Mouse (Mus musculus): ENCODE results near the gene Fgf11. TPM values are rescaled to one million over a fixed set of nuclear protein-coding genes. Genes with fewer than 3 reads are reported as not detected.

The Fgf11 gene
- polyA plus RNA-seq, 1 experiment from 2014 or later = 2.5 TPM

GRCm38 (mm10) chr11:69837952-69838713 is 36.5 kb upstream of the Fgf11 start, which contains the start of gene Tmem256:
Tmem256 (plus strand) TSS chr11:69838514.
- peak within 1 kb of the TSS; percentile 85 for H3K27ac ChIP-seq (ENCODE audit: low read depth, low read length)
- peaks cover 40% of the 10 kb centered on the region for H3K27me3 ChIP-seq (ENCODE audit: control insufficient read depth, insufficient read depth, low read length)
- H3K9me3 ChIP-seq (replicated peaks; ENCODE audit: control insufficient read depth, low read length) = no peaks in the 10 kb centered on the region
- peak; percentile 88 for ATAC-seq (replicated peaks; ENCODE audit: insufficient number of reproducible peaks, low FRiP score, low TSS enrichment)
- H3K36me3 ChIP-seq (ENCODE audit: control insufficient read depth, insufficient read depth, low read length) = no peaks in the 10 kb centered on the region
- H3K4me3 ChIP-seq (ENCODE audit: low read depth, low read length) = peak within 1 kb of the TSS; percentile 70
- peaks cover 33% of the 10 kb centered on the region for H3K4me1 ChIP-seq (ENCODE audit: control insufficient read depth, insufficient read depth, low read length)
- under 1% methylated on average over 34 of the region's 34 CpGs for WGBS (ENCODE audit: insufficient replicate concordance)
- H3K4me2 ChIP-seq = peak within 1 kb of the TSS; percentile 91
- H3K9ac ChIP-seq (ENCODE audit: low read depth, low read length) = peak within 1 kb of the TSS; percentile 85

GRCm38 (mm10) chr11:69837604-69837951 is 35.9 kb upstream of the Fgf11 start, which contains the start of gene Nlgn2:
Nlgn2 (minus strand) TSS chr11:69837784.
- H3K36me3 ChIP-seq (ENCODE audit: control insufficient read depth, insufficient read depth, low read length) = no peaks in the 10 kb centered on the region
- H3K27me3 ChIP-seq (ENCODE audit: control insufficient read depth, insufficient read depth, low read length) = peaks cover 45% of the 10 kb centered on the region
- peak within 1 kb of the TSS; percentile 70 for H3K4me3 ChIP-seq (ENCODE audit: low read depth, low read length)
- 0% methylated on average over 26 of the region's 32 CpGs for WGBS (ENCODE audit: insufficient replicate concordance)
- H3K4me2 ChIP-seq = peak within 1 kb of the TSS; percentile 91
- no peaks in the 10 kb centered on the region for H3K9me3 ChIP-seq (replicated peaks; ENCODE audit: control insufficient read depth, low read length)
- peaks cover 33% of the 10 kb centered on the region for H3K4me1 ChIP-seq (ENCODE audit: control insufficient read depth, insufficient read depth, low read length)
- ATAC-seq (replicated peaks; ENCODE audit: insufficient number of reproducible peaks, low FRiP score, low TSS enrichment) = peak; percentile 65
- peak within 1 kb of the TSS; percentile 85 for H3K27ac ChIP-seq (ENCODE audit: low read depth, low read length)
- H3K9ac ChIP-seq (ENCODE audit: low read depth, low read length) = peak within 1 kb of the TSS; percentile 85

- H3K36me3 ChIP-seq (ENCODE audit: control insufficient read depth, insufficient read depth, low read length) = no peaks in the 10 kb centered on the region
Measured at GRCm38 (mm10) chr11:69836703-69837576, 35.3 kb upstream of the Fgf11 start.

GRCm38 (mm10) chr11:69835966-69836335 is 34.3 kb upstream of the Fgf11 start:
- Histone ChIP-seq H3K27me3 (ENCODE audit: control insufficient read depth, insufficient read depth, low read length) (peaks cover 47% of the 10 kb centered on the region), H3K27ac (ENCODE audit: low read depth, low read length) (no peak overlapping the region), H3K4me3 (ENCODE audit: low read depth, low read length) (peak overlapping the region; percentile 70; the same call in 1 of the 2 replicates), H3K9me3 (replicated peaks; ENCODE audit: control insufficient read depth, low read length) (no peaks in the 10 kb centered on the region), H3K4me2 (peak overlapping the region; percentile 91), H3K9ac (ENCODE audit: low read depth, low read length) (no peak overlapping the region), H3K4me1 (ENCODE audit: control insufficient read depth, insufficient read depth, low read length) (peaks cover 33% of the 10 kb centered on the region), H3K36me3 (ENCODE audit: control insufficient read depth, insufficient read depth, low read length) (no peaks in the 10 kb centered on the region)
- ATAC-seq (replicated peaks; ENCODE audit: insufficient number of reproducible peaks, low FRiP score, low TSS enrichment) = no peak
- WGBS (ENCODE audit: insufficient replicate concordance) = 8% methylated on average over 4 of the region's 4 CpGs

More at GRCm38 (mm10) chr11:69836703-69837576, 35.3 kb upstream of the Fgf11 start:
- no peak for ATAC-seq (replicated peaks; ENCODE audit: insufficient number of reproducible peaks, low FRiP score, low TSS enrichment)
- H3K4me1 ChIP-seq (ENCODE audit: control insufficient read depth, insufficient read depth, low read length) = peaks cover 33% of the 10 kb centered on the region
- peaks cover 47% of the 10 kb centered on the region for H3K27me3 ChIP-seq (ENCODE audit: control insufficient read depth, insufficient read depth, low read length)
- 0 out of 2 replicates have a peak overlapping the region, but pooled peaks have one; percentile 50 for H3K27ac ChIP-seq (ENCODE audit: low read depth, low read length)
- WGBS (ENCODE audit: insufficient replicate concordance) = 1% methylated on average over 51 of the region's 52 CpGs
- H3K4me2 ChIP-seq = peak overlapping the region; percentile 91
- H3K4me3 ChIP-seq (ENCODE audit: low read depth, low read length) = peak overlapping the region; percentile 70
- no peaks in the 10 kb centered on the region for H3K9me3 ChIP-seq (replicated peaks; ENCODE audit: control insufficient read depth, low read length)
- peak overlapping the region; percentile 78 for H3K9ac ChIP-seq (ENCODE audit: low read depth, low read length)

- no peak for ATAC-seq (replicated peaks; ENCODE audit: insufficient number of reproducible peaks, low FRiP score, low TSS enrichment)
- Histone ChIP-seq H3K9me3 (replicated peaks; ENCODE audit: control insufficient read depth, low read length) (no peaks in the 10 kb centered on the region), H3K27ac (ENCODE audit: low read depth, low read length) (no peak overlapping the region), H3K27me3 (ENCODE audit: control insufficient read depth, insufficient read depth, low read length) (peaks cover 47% of the 10 kb centered on the region), H3K9ac (ENCODE audit: low read depth, low read length) (no peak overlapping the region), H3K36me3 (ENCODE audit: control insufficient read depth, insufficient read depth, low read length) (no peaks in the 10 kb centered on the region), H3K4me3 (ENCODE audit: low read depth, low read length) (0 out of 2 replicates have a peak overlapping the region, but pooled peaks have one; percentile 70), H3K4me2 (peak overlapping the region; percentile 89; the same call in 1 of the 2 replicates), H3K4me1 (ENCODE audit: control insufficient read depth, insufficient read depth, low read length) (peaks cover 33% of the 10 kb centered on the region)
- 7% methylated on average over 9 of the region's 9 CpGs for WGBS (ENCODE audit: insufficient replicate concordance)
Measured at GRCm38 (mm10) chr11:69835326-69835965, 33.8 kb upstream of the Fgf11 start.

- ATAC-seq (replicated peaks; ENCODE audit: insufficient number of reproducible peaks, low FRiP score, low TSS enrichment) = no peak
- 6% methylated on average over 43 of the region's 48 CpGs for WGBS (ENCODE audit: insufficient replicate concordance)
- H3K4me2 ChIP-seq = peak overlapping the region; percentile 89
- H3K9ac ChIP-seq (ENCODE audit: low read depth, low read length) = peak overlapping the region; percentile 77
- H3K4me3 ChIP-seq (ENCODE audit: low read depth, low read length) = peak overlapping the region; percentile 48
- no peaks in the 10 kb centered on the region for H3K9me3 ChIP-seq (replicated peaks; ENCODE audit: control insufficient read depth, low read length)
- H3K27ac ChIP-seq (ENCODE audit: low read depth, low read length) = no peak overlapping the region
- peaks cover 47% of the 10 kb centered on the region for H3K27me3 ChIP-seq (ENCODE audit: control insufficient read depth, insufficient read depth, low read length)
- no peaks in the 10 kb centered on the region for H3K36me3 ChIP-seq (ENCODE audit: control insufficient read depth, insufficient read depth, low read length)
- peaks cover 27% of the 10 kb centered on the region for H3K4me1 ChIP-seq (ENCODE audit: control insufficient read depth, insufficient read depth, low read length)
Measured at GRCm38 (mm10) chr11:69834001-69834549, 32.4 kb upstream of the Fgf11 start.

GRCm38 (mm10) chr11:69833554-69833953 is 31.9 kb upstream of the Fgf11 start:
- Histone ChIP-seq H3K4me3 (ENCODE audit: low read depth, low read length) (peak overlapping the region; percentile 48), H3K4me2 (peak overlapping the region; percentile 89), H3K27me3 (ENCODE audit: control insufficient read depth, insufficient read depth, low read length) (peaks cover 47% of the 10 kb centered on the region), H3K36me3 (ENCODE audit: control insufficient read depth, insufficient read depth, low read length) (no peaks in the 10 kb centered on the region), H3K9me3 (replicated peaks; ENCODE audit: control insufficient read depth, low read length) (no peaks in the 10 kb centered on the region), H3K4me1 (ENCODE audit: control insufficient read depth, insufficient read depth, low read length) (peaks cover 24% of the 10 kb centered on the region), H3K9ac (ENCODE audit: low read depth, low read length) (peak overlapping the region; percentile 77), H3K27ac (ENCODE audit: low read depth, low read length) (no peak overlapping the region)
- ATAC-seq (replicated peaks; ENCODE audit: insufficient number of reproducible peaks, low FRiP score, low TSS enrichment) = no peak
- 39% methylated on average over 8 of the region's 8 CpGs for WGBS (ENCODE audit: insufficient replicate concordance)

- peaks cover 7% of the 10 kb centered on the region for H3K36me3 ChIP-seq (ENCODE audit: control insufficient read depth, insufficient read depth, low read length)
- ATAC-seq (replicated peaks; ENCODE audit: insufficient number of reproducible peaks, low FRiP score, low TSS enrichment) = no peak
Measured at GRCm38 (mm10) chr11:69828832-69829231, 27.2 kb upstream of the Fgf11 start.

More at GRCm38 (mm10) chr11:69828832-69829231, 27.2 kb upstream of the Fgf11 start:
- Histone ChIP-seq H3K27me3 (ENCODE audit: control insufficient read depth, insufficient read depth, low read length) (peaks cover 14% of the 10 kb centered on the region), H3K4me2 (no peak overlapping the region), H3K4me1 (ENCODE audit: control insufficient read depth, insufficient read depth, low read length) (peaks cover 6% of the 10 kb centered on the region; the same call in 1 of the 2 replicates), H3K4me3 (ENCODE audit: low read depth, low read length) (no peak overlapping the region), H3K9me3 (replicated peaks; ENCODE audit: control insufficient read depth, low read length) (no peaks in the 10 kb centered on the region), H3K9ac (ENCODE audit: low read depth, low read length) (no peak overlapping the region), H3K27ac (ENCODE audit: low read depth, low read length) (no peak overlapping the region)
- 69% methylated on average over 5 of the region's 5 CpGs for WGBS (ENCODE audit: insufficient replicate concordance)
